Mouse (Mus musculus) WW6 (cell line): ENCODE data around the gene Glt8d1.

ENCODE experiments used
- DNase-seq: peaks from one replicate; pipeline ENCODE4 v3.0.0-alpha.2; 2013; ENCODE audit warnings: low read depth, low spot score

Gene Glt8d1

DNA sequence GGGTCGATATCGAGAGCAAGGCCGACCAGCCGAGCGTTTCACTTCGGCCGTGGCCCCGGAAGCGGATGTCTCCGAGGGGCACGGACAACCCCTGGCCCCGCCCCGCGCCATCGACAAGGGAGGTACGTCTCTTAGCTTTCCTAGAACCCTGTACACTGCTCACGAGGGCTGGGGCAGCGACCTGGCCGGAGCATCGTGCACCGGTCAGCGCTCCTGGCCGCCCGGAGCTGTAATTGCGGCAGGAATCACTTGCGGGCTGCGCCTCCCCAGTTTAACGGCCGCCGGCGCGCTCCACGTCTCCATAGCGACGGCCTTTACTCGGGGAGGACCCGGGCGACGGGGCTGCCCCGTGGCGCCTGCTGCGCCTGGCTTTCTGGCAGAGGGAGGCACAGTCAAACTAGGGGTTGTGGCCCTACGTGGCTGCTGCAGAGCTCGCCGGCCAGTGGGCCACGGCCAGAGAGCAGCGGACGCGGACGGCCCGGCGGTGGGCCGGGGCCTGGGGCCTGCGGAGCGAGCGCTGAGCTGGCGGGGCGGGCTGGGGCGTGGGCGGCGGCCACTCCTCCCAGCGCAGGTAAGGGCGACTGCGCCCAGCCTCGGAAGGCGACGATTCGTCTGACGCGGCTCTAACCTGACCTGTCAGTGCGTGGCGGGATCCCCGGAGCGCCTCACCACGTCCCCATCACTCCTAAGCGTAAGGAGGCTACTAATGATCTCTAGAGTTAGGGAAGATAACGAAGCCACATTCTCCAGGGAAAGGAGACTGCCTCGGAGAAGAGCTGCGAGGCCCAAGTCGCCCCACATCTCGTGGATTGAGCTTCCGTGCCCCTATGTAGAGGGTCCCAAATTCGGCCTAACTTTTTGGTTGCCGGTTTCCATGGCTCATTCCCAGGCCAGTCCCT, at the start of gene Glt8d1, which contains the start of gene Spcs1:
TSS of gene Glt8d1 (plus strand) at position 94 of the 899 bp plus-strand sequence.
TSS of gene Spcs1 (minus strand) at position 366 of the 899 bp plus-strand sequence.
- no peak for DNase-seq

DNA sequence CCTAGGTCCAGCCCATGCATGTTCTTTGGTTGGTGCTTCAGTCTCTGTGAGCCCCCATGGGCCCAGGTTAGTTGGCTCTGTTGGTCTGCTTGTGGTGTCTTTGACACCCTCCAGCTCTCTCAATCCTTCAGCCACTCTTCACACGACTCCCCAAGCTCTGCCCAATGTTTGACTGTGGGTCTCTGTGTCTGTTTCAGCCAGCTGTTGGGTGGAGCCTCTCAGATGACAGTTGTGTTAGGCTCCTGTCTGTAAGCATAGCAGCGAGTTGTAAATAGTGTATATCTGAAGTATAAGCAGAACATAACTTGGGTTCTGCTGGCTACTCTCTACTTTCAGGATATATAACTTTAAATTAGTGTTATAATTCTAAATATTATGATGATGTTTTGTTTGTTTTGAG, 42.7 kb upstream of the Glt8d1 start:
- no peak for DNase-seq

DNA sequence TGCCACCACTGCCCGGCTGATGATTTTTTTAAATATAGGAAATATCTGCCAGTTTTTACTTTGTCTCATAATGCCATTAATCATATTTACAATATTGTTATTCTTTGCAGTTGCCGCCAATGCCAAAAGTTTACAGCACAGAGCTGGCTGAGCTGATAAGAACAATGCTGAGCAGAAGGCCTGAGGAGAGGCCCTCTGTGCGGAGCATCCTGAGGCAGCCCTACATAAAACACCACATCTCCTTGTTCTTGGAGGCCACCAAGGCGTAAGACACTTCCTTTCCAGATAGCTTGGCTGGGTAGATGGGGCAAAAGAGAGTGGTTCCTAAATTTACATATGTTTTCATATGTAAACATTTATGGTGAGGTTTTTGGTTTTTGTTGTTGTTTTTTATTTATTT, 42.2 kb upstream of the Glt8d1 start:
- no peak for DNase-seq

DNA sequence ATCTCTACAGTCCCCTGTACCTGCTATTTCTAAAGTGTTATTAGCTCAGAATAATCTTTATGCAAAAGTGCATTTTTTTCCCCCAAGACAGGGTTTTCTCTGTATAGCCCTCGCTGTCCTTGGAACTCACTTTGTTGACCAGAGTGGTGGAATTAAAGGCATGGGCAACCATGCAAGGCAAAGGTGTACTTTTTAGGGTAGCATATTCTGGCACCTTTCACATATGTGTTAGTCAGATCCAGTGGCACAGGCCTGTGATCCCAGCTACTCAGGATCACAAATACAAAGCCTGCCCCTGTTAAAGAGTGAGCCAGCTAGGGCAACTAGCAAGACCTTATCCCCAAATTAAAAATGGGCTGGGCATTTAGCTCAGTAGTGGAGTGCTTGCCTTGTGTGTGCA, 40.8 kb upstream of the Glt8d1 start:
- no peak for DNase-seq

DNA sequence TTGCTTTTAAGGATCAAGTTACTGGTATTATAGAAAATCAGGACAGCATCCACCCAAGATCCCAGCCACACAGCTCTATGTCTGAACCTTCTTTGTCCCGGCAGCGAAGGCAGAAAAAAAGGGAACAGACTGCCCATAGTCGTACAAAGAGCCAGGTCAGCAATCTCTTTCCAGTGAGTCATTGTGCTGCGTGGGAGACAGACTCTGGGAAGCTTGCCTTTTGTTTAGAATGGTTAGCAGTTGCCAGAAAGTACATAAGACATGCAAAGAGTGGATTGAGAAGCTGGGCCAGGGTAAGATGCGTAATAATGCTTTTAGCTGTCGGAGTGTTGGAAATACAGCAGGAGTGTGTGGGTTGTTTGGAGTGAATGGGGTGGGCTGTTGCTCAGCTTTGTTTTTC, 27.0 kb upstream of the Glt8d1 start:
- DNase-seq, result no peak

DNA sequence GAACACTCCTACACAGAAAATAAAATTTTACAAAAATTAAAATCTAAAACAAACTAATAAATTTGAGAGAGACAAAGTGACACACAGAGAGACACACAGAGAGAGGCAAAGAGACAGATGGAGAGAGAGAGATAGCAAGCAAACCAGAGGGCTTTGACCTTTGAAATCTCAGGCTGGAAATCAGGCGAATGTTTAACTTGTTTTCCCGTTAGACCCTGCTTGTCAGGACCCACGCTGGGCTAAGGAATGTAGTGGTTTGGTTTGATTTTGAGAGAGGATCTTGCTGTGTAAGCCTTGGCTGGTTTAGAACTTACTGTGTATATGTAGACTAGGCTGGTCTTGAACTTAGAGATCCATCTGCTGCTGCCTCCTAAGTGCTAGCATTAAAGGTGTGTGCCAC, 25.0 kb upstream of the Glt8d1 start:
- DNase-seq, result no peak

DNA sequence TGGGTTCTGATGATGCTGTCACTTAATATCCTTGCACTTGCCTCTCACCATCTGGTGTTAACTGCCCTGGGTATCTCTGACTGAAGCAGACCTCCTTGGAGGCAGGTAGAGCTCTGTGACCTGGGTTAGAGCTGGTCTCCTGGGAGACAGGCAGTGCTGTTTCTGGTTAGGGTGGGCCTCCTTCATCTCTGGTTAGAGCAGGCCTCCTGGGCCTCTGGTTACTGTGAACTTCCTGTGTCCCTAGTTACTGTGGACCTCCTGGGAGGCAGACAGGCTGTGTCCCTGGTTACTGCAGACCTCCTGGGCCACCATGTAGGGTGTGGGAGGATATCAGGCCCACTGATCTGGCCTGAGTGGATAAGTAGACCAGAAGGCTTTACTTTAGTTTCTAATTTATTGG, 4.8 kb upstream of the Glt8d1 start:
- DNase-seq, result no peak

DNA sequence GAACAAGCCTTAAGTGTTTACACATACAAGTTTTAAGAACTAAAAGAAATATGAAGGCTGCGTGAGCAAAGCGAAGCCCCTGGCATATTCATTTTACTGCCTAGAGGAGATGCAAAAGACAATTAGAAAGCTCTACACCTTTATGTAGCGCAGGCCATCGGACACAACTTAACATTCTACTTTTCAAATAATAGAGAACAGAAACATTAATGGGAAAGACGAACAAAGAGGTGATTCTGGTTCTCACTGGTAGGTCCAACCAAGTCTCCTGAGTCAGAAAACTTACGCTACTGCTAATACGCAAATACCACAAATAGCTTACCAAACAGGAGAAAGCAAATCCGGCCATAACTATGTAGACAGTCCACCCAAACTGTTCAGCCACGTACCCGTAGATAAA, 844 bp upstream of the Glt8d1 start:
- DNase-seq, result no peak

DNA sequence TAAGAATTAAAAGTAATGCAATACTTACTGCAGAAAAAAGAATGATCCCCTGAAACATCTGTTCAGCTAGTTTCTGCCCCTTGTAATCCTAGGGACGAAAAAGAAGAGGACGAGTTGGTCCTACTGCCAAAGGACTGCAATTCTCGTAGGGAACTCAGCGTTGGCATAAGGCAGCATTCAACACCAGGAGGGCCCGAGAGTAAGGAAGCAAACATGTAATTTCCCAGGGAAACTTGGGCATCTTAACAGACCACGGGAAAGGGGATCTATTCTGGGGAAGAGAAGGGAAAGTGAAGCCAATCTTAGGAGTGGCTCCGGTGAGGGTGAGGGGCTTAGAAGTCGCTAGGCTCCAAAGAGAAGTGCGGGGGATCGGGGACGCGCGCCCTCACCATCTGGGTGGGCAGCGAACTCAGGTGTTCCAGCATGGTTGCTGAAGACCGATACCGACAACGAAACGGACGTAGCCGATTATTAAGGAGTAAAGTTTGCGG, 339 bp upstream of the Glt8d1 start:
- no peak for DNase-seq

DNA sequence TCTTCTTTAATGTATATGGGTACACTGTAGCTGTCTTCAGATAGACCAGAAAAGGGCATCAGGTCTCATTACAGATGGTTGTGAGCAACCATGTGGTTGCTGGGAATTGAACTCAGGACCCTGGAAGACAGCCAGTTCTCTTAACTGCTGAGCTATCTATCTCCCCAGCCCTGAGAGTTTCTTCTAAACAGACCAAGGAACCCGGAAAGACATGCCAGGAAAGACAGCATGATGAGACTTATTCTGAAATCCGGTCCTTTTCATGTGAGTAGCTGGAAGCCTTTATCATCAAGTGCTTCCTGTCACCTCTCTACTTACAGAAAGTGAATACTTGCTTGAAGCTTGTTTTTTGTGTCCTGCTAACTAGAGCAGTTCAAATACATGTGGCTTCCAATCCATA, 3.3 kb downstream of the Glt8d1 start:
- DNase-seq, result no peak

DNA sequence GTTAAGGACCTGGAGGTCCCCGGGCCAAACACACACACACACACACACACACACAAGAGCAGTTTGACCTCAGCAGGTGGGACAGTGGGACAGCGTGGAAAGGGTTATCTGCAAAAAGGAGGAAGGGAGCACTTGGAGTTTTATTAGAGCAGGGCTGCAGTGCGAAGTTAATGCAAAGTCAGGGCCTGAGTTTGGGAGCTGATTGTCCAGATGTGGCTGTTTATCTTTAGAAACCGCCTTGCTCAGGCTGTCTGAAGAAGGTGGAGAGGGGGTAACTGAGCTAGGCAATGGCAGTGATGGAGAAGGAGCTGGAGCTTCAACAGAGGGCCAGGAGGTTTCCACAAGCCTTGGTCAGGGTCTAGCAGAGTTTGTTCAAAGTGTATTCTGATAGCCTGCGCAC, 5.6 kb downstream of the Glt8d1 start:
- no peak for DNase-seq

DNA sequence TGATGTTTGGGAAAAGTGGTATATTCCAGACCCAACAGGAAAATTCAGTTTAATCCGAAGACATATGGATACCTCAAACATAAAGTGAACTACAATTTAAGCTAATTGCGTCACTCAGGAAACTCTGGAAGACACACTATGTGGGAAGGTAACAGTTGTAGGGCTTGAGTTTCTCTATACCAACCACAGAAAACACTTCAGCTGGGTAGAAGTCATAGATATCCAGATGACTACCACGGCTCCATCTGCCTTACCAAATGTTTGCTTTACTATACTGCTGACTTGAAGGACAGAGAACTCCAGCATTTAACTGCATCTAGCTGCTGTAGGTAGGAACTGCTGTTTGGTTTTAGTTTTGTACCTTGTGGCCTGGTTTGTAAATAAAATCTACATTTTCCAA, 10.4 kb downstream of the Glt8d1 start:
- DNase-seq, result no peak

DNA sequence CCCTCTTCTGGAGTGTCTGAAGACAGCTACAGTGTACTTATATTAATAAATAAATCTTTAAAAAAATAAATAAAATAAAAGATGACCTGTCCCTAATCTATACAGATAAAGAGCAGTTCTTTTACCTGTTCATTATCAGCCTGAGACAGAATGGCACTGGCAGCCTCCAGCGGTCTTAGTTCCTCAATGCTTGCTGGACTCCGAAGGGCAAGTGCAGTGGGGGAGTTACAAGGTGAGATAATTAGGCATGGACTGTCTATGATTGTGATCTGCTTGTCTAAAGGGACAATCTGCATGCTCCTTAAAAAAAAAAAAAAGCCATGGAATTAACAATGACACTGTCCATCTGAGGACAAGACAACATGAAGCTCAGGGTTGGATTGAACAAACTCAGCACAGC, 12.7 kb downstream of the Glt8d1 start:
- no peak for DNase-seq

DNA sequence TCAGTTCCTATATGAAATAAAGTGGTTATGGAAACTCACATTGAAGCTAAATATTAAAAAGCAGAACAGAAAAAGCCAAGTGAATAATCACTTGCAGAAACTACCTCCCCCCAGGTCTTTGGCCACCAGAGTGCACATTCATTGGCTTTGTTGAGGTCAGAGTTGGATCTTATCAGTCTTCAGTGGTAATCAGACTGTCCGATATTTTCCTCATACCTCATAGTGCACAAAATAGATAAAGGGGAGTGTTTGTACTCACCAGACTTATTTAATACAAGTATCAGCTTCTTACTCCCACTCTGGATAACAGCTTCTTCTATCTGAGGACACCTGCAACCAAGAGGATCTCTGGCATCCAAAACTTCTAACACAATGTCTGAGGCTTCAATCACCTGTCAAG, 14.9 kb downstream of the Glt8d1 start:
- no peak for DNase-seq

DNA sequence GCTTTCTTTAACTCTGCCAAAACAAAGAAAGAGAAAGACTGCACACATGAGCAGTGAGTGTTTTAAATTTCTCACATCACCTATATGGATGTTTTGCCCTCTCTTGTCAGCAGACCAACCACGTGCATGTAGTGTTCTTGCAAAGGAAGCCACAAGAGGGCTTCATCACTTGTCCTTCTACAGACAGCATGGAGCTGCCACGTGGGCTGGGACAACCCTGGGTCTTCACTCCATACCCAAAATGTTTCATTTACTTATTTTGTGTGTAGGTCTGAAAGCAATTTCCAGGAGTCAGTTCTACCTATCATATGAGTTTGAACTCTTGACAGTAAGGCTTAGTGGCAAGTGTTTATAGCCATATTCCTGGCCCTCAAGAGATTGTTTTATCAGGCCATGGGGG, 16.7 kb downstream of the Glt8d1 start:
- no peak for DNase-seq

DNA sequence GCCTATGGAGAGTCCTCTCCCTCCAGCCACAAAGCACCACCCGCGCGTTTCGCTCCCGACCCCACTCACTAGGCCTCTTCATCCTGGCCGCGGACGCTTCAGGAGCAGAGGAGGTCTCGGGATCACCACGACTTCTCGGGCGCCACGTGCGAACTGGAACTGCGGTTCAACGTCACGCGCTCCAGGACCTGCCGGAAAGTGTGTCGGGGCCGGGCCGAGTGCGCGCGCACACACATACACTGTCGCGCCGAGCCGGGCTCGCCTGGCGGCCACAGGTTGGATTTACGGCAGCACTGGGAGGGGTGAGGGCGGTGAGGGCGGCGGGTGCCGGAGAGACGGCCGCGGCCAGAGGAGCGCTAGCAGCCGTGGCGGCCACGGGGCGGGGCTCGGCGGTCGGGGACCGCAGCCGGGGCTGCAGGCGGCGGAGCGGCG, 17.7 kb downstream of the Glt8d1 start, which contains the start of the genes Pbrm1 and Gnl3:
TSS of gene Pbrm1 (plus strand) at position 279 of the 432 bp plus-strand sequence.
TSS of gene Gnl3 (minus strand) at position 293 of the 432 bp plus-strand sequence.
- DNase-seq, result peak; percentile 85

DNA sequence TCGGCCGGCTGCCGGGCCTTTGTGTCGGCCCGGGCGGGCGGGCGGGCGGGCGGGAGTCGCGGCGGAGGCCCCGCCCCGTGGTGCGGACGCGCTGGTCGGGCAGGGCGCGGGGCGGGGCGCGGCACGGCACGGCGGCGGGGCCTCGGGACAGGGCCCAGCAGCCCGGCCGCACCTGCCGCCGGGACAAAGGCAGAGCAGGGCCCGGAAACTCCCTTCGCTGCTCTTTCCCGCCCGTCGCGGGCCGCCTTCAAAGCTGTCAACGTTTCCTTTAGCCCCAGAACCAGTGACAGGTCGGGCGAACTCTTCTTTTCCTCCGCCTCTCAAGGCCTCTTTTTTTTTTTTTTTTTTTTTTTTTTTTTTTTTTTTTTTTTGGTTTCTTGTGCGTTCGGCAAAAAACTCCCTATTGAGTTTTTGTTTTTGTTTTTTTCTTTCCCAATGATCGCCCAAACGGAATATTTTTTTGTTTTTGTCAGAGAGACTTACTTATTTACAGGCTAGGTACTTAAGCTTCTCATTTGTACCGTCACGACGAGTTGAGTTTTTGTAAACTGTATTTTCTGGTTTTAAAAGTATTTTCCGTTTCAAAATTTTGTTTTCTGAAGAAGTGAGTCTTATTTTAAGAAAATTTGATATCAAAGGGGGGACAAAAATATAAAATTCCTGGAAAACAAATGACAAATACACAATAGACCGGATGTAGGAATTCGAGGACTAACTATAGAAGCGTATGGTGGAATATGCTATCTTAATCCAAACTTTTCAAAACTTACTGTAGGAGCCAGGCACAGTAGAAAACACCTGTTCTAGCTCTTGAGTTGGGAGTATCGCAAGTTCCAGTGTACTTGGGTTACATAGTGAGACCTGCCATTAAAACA, 18.4 kb downstream of the Glt8d1 start:
- DNase-seq, result no peak

DNA sequence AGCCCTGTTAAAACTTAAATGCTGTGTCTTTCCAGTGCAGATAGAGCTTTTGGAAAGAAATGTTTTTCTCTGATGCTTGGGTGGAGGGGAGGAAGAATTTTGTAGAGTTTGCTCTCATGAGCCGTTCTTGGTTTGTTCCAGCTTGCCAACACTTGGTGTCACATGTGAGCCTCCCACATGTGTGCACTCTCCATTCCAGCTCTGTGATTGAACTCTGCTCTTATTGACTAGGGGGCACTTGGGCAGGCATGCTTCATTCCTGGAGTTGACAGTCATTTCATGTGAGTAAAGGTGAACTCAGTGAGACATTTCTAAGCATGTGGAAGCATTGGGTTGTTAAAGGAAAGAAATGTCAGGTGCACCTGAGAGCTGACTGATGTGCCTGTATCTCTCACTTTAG, 21.4 kb downstream of the Glt8d1 start:
- no peak for DNase-seq

DNA sequence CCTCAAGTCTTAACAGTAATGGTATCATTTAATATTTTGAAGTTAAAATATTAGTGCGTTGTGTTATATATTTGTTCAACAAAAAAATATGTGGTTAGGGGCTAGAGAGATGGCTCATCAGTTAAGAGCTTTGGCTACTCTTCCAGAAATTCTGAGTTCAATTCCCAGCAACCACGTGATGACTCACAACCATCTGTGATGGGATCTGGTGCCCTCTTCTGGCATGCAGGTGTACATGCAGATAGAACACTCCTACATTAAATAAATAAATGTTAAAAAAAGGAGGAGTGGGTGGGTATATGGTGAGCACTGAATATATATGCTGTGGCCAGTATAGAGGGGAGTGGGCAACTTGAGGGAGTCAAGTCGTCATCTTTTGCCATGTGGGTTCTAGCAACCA, 24.6 kb downstream of the Glt8d1 start:
- DNase-seq, result no peak

DNA sequence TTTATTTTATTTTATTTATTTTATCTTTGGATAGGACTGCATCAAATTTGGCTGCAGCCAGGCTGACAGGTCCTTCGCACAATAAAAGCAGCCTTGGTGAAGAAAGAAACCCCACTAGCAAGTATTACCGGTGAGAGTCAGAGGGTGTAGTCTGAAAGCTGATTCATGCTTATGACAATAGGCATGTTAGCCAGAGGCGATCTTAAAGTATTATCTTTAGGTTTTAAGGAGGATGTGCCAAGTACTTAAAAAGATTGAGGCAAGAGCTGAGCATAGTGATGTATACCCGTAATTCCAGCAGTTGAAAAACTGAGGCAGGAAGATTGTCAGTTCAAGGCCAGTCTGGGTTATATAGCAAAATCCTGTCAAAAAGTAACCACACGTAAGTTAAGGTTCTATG, 44.1 kb downstream of the Glt8d1 start:
- DNase-seq, result no peak

DNA sequence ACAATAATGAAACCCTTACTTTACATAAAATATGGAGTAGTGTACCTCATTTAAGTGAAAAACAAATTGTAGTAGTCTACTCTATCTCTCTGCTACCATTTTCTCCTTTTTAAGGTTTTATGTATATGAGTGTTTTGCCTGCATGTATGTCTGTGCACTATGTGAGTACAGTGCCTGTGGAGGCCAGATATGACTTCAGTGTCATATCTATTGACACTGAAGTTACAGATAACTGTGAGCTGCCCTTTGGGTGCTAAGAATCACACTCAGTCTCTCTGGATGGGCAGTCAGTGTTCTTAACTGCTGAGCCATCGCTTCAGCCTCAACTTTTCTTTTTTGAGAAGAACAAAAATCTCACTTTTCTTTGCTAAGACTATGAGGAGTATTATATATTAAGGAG, 44.6 kb downstream of the Glt8d1 start:
- DNase-seq, result no peak
